In the genomic region with DNA sequence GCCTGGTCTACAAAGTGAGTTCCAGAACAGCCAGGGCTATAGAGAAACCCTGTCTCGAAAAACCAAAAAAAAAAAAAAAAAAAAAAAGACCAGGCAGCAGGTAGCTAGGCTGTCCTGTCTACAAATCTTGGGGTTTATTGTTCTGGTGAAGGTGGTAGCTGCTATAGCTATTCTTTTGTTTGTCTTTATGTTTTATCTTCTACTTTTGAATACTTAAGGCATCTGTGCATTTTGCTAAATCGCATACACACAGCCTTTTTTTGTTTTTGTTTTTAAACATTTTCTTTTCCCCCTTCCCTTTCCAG, we compare ENCODE assay signal across 9 mouse cellular contexts. TPM values are rescaled to one million over a fixed set of nuclear protein-coding genes. Genes with fewer than 3 reads are reported as not detected.
A peak's percentile ranks its signal among the peaks of the same experiment; 100 is the strongest.
DNase-seq lines count a peak whose midpoint lies in the region; ATAC-seq and TF ChIP-seq lines count a peak whose summit lies in the region.
"Had no signal": no experiment of that assay in that cellular context is flagged by ENCODE, and none has a peak within 500 bp of the region (broad histone marks: within the 10 kb centered on the region; RNA-seq: fewer than 3 reads in every experiment).

No protein-coding gene starts in this region.

- H3K79me2 ChIP-seq in C2C12 (ENCODE audit: control insufficient read depth, insufficient read depth), result peaks cover 31% of the 10 kb centered on the region

- no peaks in the 10 kb centered on the region for H3K9me3 ChIP-seq in forebrain, embryonic 16.5 days (ENCODE audit: control insufficient read depth, low read length)
- no peaks in the 10 kb centered on the region for H3K9me3 ChIP-seq in liver, embryonic 15.5 days (replicated peaks)

- H3K27me3 ChIP-seq in C2C12 (ENCODE audit: control insufficient read depth, insufficient read depth, insufficient read length), result no peaks in the 10 kb centered on the region
- H3K27me3 ChIP-seq in forebrain, embryonic 16.5 days (replicated peaks; ENCODE audit: control insufficient read depth, insufficient read depth, low read length), result no peaks in the 10 kb centered on the region
- no peaks in the 10 kb centered on the region for H3K27me3 ChIP-seq in liver, embryonic 15.5 days

- WGBS in forebrain, embryonic 16.5 days, result 90% methylated on average over 1 of the region's 2 CpGs
- 48% methylated on average over 2 of the region's 2 CpGs for WGBS in liver, embryonic 15.5 days (ENCODE audit: insufficient replicate concordance)

- H3K27ac ChIP-seq in gastrocnemius, adult 2 months, result no peak overlapping the region
- no peak overlapping the region for H3K27ac ChIP-seq in forebrain, embryonic 16.5 days (ENCODE audit: low read length)
- 0 out of 2 replicates have a peak overlapping the region, but pooled peaks have one; percentile 75 for H3K27ac ChIP-seq in liver, embryonic 15.5 days (replicated peaks)

- intact Hi-C loops in gastrocnemius, adult 2 months (cut with DNase I), result no loop called here
- intact Hi-C loops in left cerebral cortex, postnatal 14 days (cut with DNase I), result no loop called here

- peak overlapping the region; percentile 80 for H3K9ac ChIP-seq in forebrain, embryonic 16.5 days (replicated peaks; ENCODE audit: low read depth, low read length)
- peak overlapping the region; percentile 73; the same call in 1 of the 2 replicates for H3K9ac ChIP-seq in liver, embryonic 15.5 days

- no peak for TF ChIP-seq CTCF in gastrocnemius, adult 2 months (IDR thresholded peaks at IDR 0.05)
- no peak for TF ChIP-seq CTCF in C2C12 (IDR thresholded peaks at IDR 0.05; ENCODE audit: control insufficient read depth, insufficient read depth, insufficient read length)

- peak overlapping the region; percentile 87 for H3K4me3 ChIP-seq in gastrocnemius, adult 2 months
- peak overlapping the region; percentile 61 for H3K4me3 ChIP-seq in C2C12 (ENCODE audit: insufficient read depth, poor library complexity, severe bottlenecking)
- H3K4me3 ChIP-seq in forebrain, embryonic 16.5 days (replicated peaks; ENCODE audit: low read length), result peak overlapping the region; percentile 90
- H3K4me3 ChIP-seq in liver, embryonic 15.5 days (replicated peaks), result peak overlapping the region; percentile 75

- no peaks in the 10 kb centered on the region for H3K36me3 ChIP-seq in C2C12 (ENCODE audit: control insufficient read depth, insufficient read depth)
- H3K36me3 ChIP-seq in forebrain, embryonic 16.5 days (ENCODE audit: control insufficient read depth, insufficient read depth), result no peaks in the 10 kb centered on the region
- H3K36me3 ChIP-seq in liver, embryonic 15.5 days (replicated peaks), result 0 out of 2 replicates have a peak, but pooled peaks cover 7% of the 10 kb centered on the region

- H3K79me3 ChIP-seq in C2C12 (ENCODE audit: low read depth), result peaks cover 23% of the 10 kb centered on the region

- peaks cover 9% of the 10 kb centered on the region; the same call in 1 of the 2 replicates for H3K4me1 ChIP-seq in forebrain, embryonic 16.5 days (replicated peaks; ENCODE audit: control insufficient read depth, insufficient read depth, low read length)
- peaks cover 26% of the 10 kb centered on the region for H3K4me1 ChIP-seq in liver, embryonic 15.5 days (replicated peaks)

- no peak overlapping the region for H3ac ChIP-seq in C2C12 (ENCODE audit: control insufficient read depth, insufficient read length, low read depth)

- peak overlapping the region; percentile 74 for H3K4me2 ChIP-seq in forebrain, embryonic 16.5 days (ENCODE audit: low read length)
- H3K4me2 ChIP-seq in liver, embryonic 15.5 days, result peak overlapping the region; percentile 80

- no peak for ATAC-seq in forebrain, embryonic 16.5 days
- ATAC-seq in liver, embryonic 15.5 days (ENCODE audit: insufficient read depth), result no peak

- DNase-seq in gastrocnemius, adult 2 months, result no peak
- no peak for DNase-seq in gastrocnemius, postnatal 10 days
- DNase-seq in c-Kit-positive CD71-positive TER-119-positive erythroid progenitor cells, embryonic 14.5 days (ENCODE audit: low spot score), result no peak
- DNase-seq in thymus, postnatal 10 days (ENCODE audit: low spot score in 2 of 2), result no peak
- no peak for DNase-seq in left cerebral cortex, postnatal 14 days (ENCODE audit: low spot score in 2 of 2)
- DNase-seq: adrenal gland, postnatal 25 days had no signal

TF ChIP-seq in C2C12, 6 proteins besides CTCF, POLR2A, EP300 and RAD21:
- TF ChIP-seq MYOD1 (IDR thresholded peaks at IDR 0.05; ENCODE audit: control insufficient read depth, insufficient read length, low read depth) (no peak), MAX (IDR thresholded peaks at IDR 0.05) (no peak), FOSL1 (IDR thresholded peaks at IDR 0.05; ENCODE audit: insufficient read depth, low read length, poor library complexity, severe bottlenecking) (no peak), CEBPB (IDR thresholded peaks at IDR 0.05; ENCODE audit: low read depth) (no peak), USF1 (IDR thresholded peaks at IDR 0.05; ENCODE audit: low read depth) (no peak), MYOG (IDR thresholded peaks at IDR 0.05; ENCODE audit: control insufficient read depth, extremely low read depth, insufficient read length) (no peak)

RNA-seq across cellular contexts. Expression of gene Mettl18, which starts 0.9 kb away (rescaled TPM):
- 1 to 10 TPM; 3.0 to 4.2 TPM for total RNA-seq in gastrocnemius, adult 2 months (2021)
- total RNA-seq in gastrocnemius, postnatal 10 days (2021), result 1 to 10 TPM; 2.7 to 3.1 TPM
- polyA plus RNA-seq in C2C12 (2012; fragmentation: generic; extraction: Trizol), result 3.0 TPM
- 8.3 and 8.5 TPM in 2 replicates for polyA plus RNA-seq in forebrain, embryonic 16.5 days (2015; fragmentation: Nextera tagmentation; extraction: Ambion mirVana)
- 4.0 and 4.2 TPM in 2 replicates for polyA plus RNA-seq in liver, embryonic 15.5 days (2015; fragmentation: Nextera tagmentation; extraction: Ambion mirVana)
- total RNA-seq in left cerebral cortex, postnatal 14 days (2021), result 1 to 10 TPM; 4.5 to 4.9 TPM

RNA-seq across cellular contexts. Expression of gene BC055324, which starts 1.0 kb away (rescaled TPM):
- total RNA-seq in gastrocnemius, adult 2 months (2021), result under 1 TPM; 0.20 to 0.28 TPM
- total RNA-seq in gastrocnemius, postnatal 10 days (2021), result 1 to 10 TPM; 2.0 to 2.4 TPM
- 10.4 TPM for polyA plus RNA-seq in C2C12 (2012; fragmentation: generic; extraction: Trizol)
- polyA plus RNA-seq in forebrain, embryonic 16.5 days (2015; fragmentation: Nextera tagmentation; extraction: Ambion mirVana), result 9.6 and 10.5 TPM in 2 replicates
- polyA plus RNA-seq in liver, embryonic 15.5 days (2015; fragmentation: Nextera tagmentation; extraction: Ambion mirVana), result 8.7 and 9.6 TPM in 2 replicates
- total RNA-seq in left cerebral cortex, postnatal 14 days (2021), result 1 to 10 TPM; 1.2 to 1.4 TPM

RNA-seq across cellular contexts. Expression of gene Sele, which starts 52.5 kb away (rescaled TPM):
- not detected for total RNA-seq in gastrocnemius, adult 2 months (2021)
- not detected for total RNA-seq in gastrocnemius, postnatal 10 days (2021)
- polyA plus RNA-seq in C2C12 (2012; fragmentation: generic; extraction: Trizol), result 0.19 TPM
- polyA plus RNA-seq in forebrain, embryonic 16.5 days (2015; fragmentation: Nextera tagmentation; extraction: Ambion mirVana), result not detected in 2 replicates
- polyA plus RNA-seq in liver, embryonic 15.5 days (2015; fragmentation: Nextera tagmentation; extraction: Ambion mirVana), result 0.05 TPM in 1 of 2 replicates, not detected in the other
- total RNA-seq in left cerebral cortex, postnatal 14 days (2021), result under 1 TPM; 0.15 TPM
